Mouse (Mus musculus) G1E-ER4 (cell line): ENCODE results near the gene Gm5447. TPM values are rescaled to one million over a fixed set of nuclear protein-coding genes. Genes with fewer than 3 reads are reported as not detected.

Source experiments
- GATA1 ChIP-seq: IDR thresholded peaks from one replicate; pipeline ENCODE4 v1.8.0; 2012; ENCODE audit warnings: low read length, inconsistent platforms
- polyA plus RNA-seq: library from polyadenylated mRNA; stranded (reverse); fragments of >175 nt; gene quantifications from 2 replicates; pipeline ENCODE4 v1.2.3, GENCODE M21; 2012

Gm5447 gene
- not detected in 2 replicates for polyA plus RNA-seq

- TF ChIP-seq GATA1: no peak
Observed at GRCm38 (mm10) chr13:30973501-30974246, at the start of gene Gm5447, which contains the start of gene Exoc2. Gene Gm5447 (plus strand): TSS chr13:30974204. Gene Exoc2 (minus strand): TSS chr13:30974093.

- TF ChIP-seq GATA1: no peak
Observed at GRCm38 (mm10) chr13:30924269-30924668, 49.7 kb upstream of the Gm5447 start.

GRCm38 (mm10) chr13:30929119-30929518 lies 44.9 kb upstream of the Gm5447 start:
- TF ChIP-seq GATA1: no peak

GRCm38 (mm10) chr13:30931613-30932012 lies 42.4 kb upstream of the Gm5447 start:
- no peak for TF ChIP-seq GATA1

GRCm38 (mm10) chr13:30932972-30933371 lies 41.0 kb upstream of the Gm5447 start:
- no peak for TF ChIP-seq GATA1

- TF ChIP-seq GATA1: no peak
Observed at GRCm38 (mm10) chr13:30945788-30946187, 28.2 kb upstream of the Gm5447 start.

- no peak for TF ChIP-seq GATA1
Observed at GRCm38 (mm10) chr13:30947129-30947528, 26.9 kb upstream of the Gm5447 start.

- no peak for TF ChIP-seq GATA1
Observed at GRCm38 (mm10) chr13:30947540-30947939, 26.5 kb upstream of the Gm5447 start, which contains the start of gene Hus1b. Gene Hus1b (minus strand): TSS chr13:30947759.

- no peak for TF ChIP-seq GATA1
Observed at GRCm38 (mm10) chr13:30949181-30949580, 24.8 kb upstream of the Gm5447 start.

- TF ChIP-seq GATA1: no peak
Observed at GRCm38 (mm10) chr13:30952044-30952443, 22.0 kb upstream of the Gm5447 start.

GRCm38 (mm10) chr13:30953580-30953979 lies 20.4 kb upstream of the Gm5447 start:
- TF ChIP-seq GATA1: no peak

GRCm38 (mm10) chr13:30960714-30961113 lies 13.3 kb upstream of the Gm5447 start:
- TF ChIP-seq GATA1: no peak

- no peak for TF ChIP-seq GATA1
Observed at GRCm38 (mm10) chr13:30961932-30962331, 12.1 kb upstream of the Gm5447 start.

- no peak for TF ChIP-seq GATA1
Observed at GRCm38 (mm10) chr13:30966507-30966911, 7.5 kb upstream of the Gm5447 start.

GRCm38 (mm10) chr13:30968311-30968710 lies 5.7 kb upstream of the Gm5447 start:
- TF ChIP-seq GATA1: no peak

- TF ChIP-seq GATA1: no peak
Observed at GRCm38 (mm10) chr13:30971047-30971446, 3.0 kb upstream of the Gm5447 start.

GRCm38 (mm10) chr13:30972102-30972501 lies 1.9 kb upstream of the Gm5447 start:
- TF ChIP-seq GATA1: no peak
